Mouse (Mus musculus): ENCODE measurements around the gene Rrm1.
A peak's percentile ranks its signal among the peaks of the same experiment; 100 is the strongest.

- TF ChIP-seq CTCF (IDR thresholded peaks at IDR 0.05; ENCODE audit: low read depth) (peak; percentile 83), EP300 (IDR thresholded peaks at IDR 0.05; ENCODE audit: low read depth) (no peak)
Observed at GRCm38 (mm10) chr7:102512814-102513435, 71.4 kb downstream of the Rrm1 start.

Data from heart, postnatal 0 days (tissue).